Mouse (Mus musculus): ENCODE measurements around the gene Elavl3. TPM values are rescaled to one million over a fixed set of nuclear protein-coding genes. Genes with fewer than 3 reads are reported as not detected.

The Elavl3 gene
- polyA plus RNA-seq, 1 experiment from 2014 or later: 0.29 TPM

Other genes starting within 250 kb of the Elavl3 start
- gene Angptl8, start 216.5 kb downstream of the Elavl3 start, polyA plus RNA-seq (2015; fragmentation: Nextera tagmentation; extraction: Ambion mirVana): 1.7 and 2.4 TPM in 2 replicates
- gene Dock6, start 199.4 kb downstream of the Elavl3 start, polyA plus RNA-seq (2015; fragmentation: Nextera tagmentation; extraction: Ambion mirVana): 45.2 and 46.2 TPM in 2 replicates
- 10.8 and 11.4 TPM in 2 replicates for gene Rab3d, start 133.8 kb downstream of the Elavl3 start, polyA plus RNA-seq (2015; fragmentation: Nextera tagmentation; extraction: Ambion mirVana)
- 2.3 and 2.7 TPM in 2 replicates for gene Ccdc159, start 124.6 kb downstream of the Elavl3 start, polyA plus RNA-seq (2015; fragmentation: Nextera tagmentation; extraction: Ambion mirVana)
- 39.1 and 45.3 TPM in 2 replicates for gene Tmem205, start 124.5 kb downstream of the Elavl3 start, polyA plus RNA-seq (2015; fragmentation: Nextera tagmentation; extraction: Ambion mirVana)
- gene Plppr2, start 115.0 kb downstream of the Elavl3 start, polyA plus RNA-seq (2015; fragmentation: Nextera tagmentation; extraction: Ambion mirVana): 3.2 and 4.3 TPM in 2 replicates
- 4.4 and 4.9 TPM in 2 replicates for gene Swsap1, start 96.3 kb downstream of the Elavl3 start, polyA plus RNA-seq (2015; fragmentation: Nextera tagmentation; extraction: Ambion mirVana)
- 3.6 TPM in 2 replicates for gene Epor, start 88.5 kb downstream of the Elavl3 start, polyA plus RNA-seq (2015; fragmentation: Nextera tagmentation; extraction: Ambion mirVana)
- 2.6 and 3.0 TPM in 2 replicates for gene Rgl3, start 62.6 kb downstream of the Elavl3 start, polyA plus RNA-seq (2015; fragmentation: Nextera tagmentation; extraction: Ambion mirVana)
- 0.45 and 1.1 TPM in 2 replicates for gene Ccdc151, start 49.4 kb downstream of the Elavl3 start, polyA plus RNA-seq (2015; fragmentation: Nextera tagmentation; extraction: Ambion mirVana)
- gene Prkcsh, start 49.2 kb downstream of the Elavl3 start, polyA plus RNA-seq (2015; fragmentation: Nextera tagmentation; extraction: Ambion mirVana): 72.7 and 76.8 TPM in 2 replicates
- gene Gm49318, start 19.2 kb upstream of the Elavl3 start, polyA plus RNA-seq (2015; fragmentation: Nextera tagmentation; extraction: Ambion mirVana): not detected in 2 replicates
- gene Zfp653, start 19.4 kb upstream of the Elavl3 start, polyA plus RNA-seq (2015; fragmentation: Nextera tagmentation; extraction: Ambion mirVana): 10.4 and 10.7 TPM in 2 replicates
- gene Ecsit, start 33.4 kb upstream of the Elavl3 start, polyA plus RNA-seq (2015; fragmentation: Nextera tagmentation; extraction: Ambion mirVana): 68.8 and 73.1 TPM in 2 replicates
- gene Cnn1, start 47.2 kb upstream of the Elavl3 start, polyA plus RNA-seq (2015; fragmentation: Nextera tagmentation; extraction: Ambion mirVana): 140 and 164 TPM in 2 replicates
- gene Elof1, start 65.1 kb upstream of the Elavl3 start, polyA plus RNA-seq (2015; fragmentation: Nextera tagmentation; extraction: Ambion mirVana): 111 and 117 TPM in 2 replicates
- 5.5 and 8.7 TPM in 2 replicates for gene Acp5, start 83.7 kb upstream of the Elavl3 start, polyA plus RNA-seq (2015; fragmentation: Nextera tagmentation; extraction: Ambion mirVana)
- gene Pigyl, start 104.8 kb upstream of the Elavl3 start, polyA plus RNA-seq (2015; fragmentation: Nextera tagmentation; extraction: Ambion mirVana): 49.0 and 49.8 TPM in 2 replicates
- 0.22 and 0.26 TPM in 2 replicates for gene Zfp872, start 136.1 kb upstream of the Elavl3 start, polyA plus RNA-seq (2015; fragmentation: Nextera tagmentation; extraction: Ambion mirVana)
- 21.7 and 22.0 TPM in 2 replicates for gene Zfp809, start 173.7 kb upstream of the Elavl3 start, polyA plus RNA-seq (2015; fragmentation: Nextera tagmentation; extraction: Ambion mirVana)
- 4.3 and 4.4 TPM in 2 replicates for gene Zfp599, start 207.9 kb upstream of the Elavl3 start, polyA plus RNA-seq (2015; fragmentation: Nextera tagmentation; extraction: Ambion mirVana)